Mouse (Mus musculus) C2C12 (cell line): ENCODE data around the gene Tcp10a.
"Not testable (repeated sequence)": the region's sequence is repeated elsewhere in the genome, so short reads cannot be mapped to it uniquely, and the experiment has no call there.

Experiments used
- CEBPB ChIP-seq: IDR thresholded peaks from one replicate; pipeline ENCODE4 v1.6.1; 2011; ENCODE audit warnings: low read depth, mild to moderate bottlenecking, control low read depth, moderate library complexity
- CTCF ChIP-seq: IDR thresholded peaks from one replicate; pipeline ENCODE4 v1.5.1; 2011; ENCODE audit not compliant: control insufficient read depth, insufficient read depth, insufficient read length
- MYOD1 ChIP-seq: IDR thresholded peaks from one replicate; pipeline ENCODE4 v1.6.1; 2011; ENCODE audit warnings: low read depth; ENCODE audit not compliant: control insufficient read depth, insufficient read length
- MYOG ChIP-seq: IDR thresholded peaks from one replicate; pipeline ENCODE4 v1.6.1; 2011; ENCODE audit not compliant: control insufficient read depth, insufficient read length; ENCODE audit errors: extremely low read depth
- USF1 ChIP-seq: IDR thresholded peaks from one replicate; pipeline ENCODE4 v1.6.1; 2011; ENCODE audit warnings: low read depth, mild to moderate bottlenecking, control low read depth, moderate library complexity

DNA sequence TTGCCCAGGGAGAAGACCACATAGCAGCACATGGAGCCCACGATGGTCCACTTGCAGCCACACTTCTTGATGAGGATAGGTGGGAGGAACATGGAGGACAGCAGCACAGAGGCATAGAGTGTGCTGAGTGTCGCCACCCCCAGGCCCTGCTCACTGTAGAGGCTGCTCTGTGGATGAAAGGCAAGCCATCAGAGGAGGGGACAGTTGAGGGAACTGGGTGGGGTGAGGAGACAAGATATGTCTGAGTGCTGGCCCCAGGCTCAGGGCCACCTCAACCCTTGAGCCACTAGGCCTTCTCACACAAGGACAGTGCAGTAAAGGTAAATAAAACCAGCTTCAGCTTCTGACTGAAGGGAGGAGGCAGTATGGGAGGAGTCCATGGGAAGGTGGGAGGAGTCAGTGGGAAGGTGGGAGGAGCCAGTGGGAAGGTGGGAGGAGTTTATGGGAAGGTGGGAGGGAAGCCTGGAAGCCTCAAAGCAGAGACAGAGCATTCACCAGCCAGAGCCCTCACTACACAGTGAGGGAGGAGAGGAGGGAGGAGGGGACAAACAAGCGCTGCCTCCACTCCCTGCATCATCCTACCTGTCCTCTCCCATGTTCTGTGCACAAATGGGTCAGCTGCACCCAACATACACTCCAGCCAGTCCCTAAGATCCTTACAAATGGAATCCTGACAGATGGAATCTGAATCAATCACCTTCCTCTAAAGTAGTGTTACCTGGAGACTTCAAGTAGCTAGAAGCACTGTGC, 52.7 kb downstream of the Tcp10a start:
- not testable (repeated sequence) for TF ChIP-seq CTCF, CEBPB, USF1, MYOD1, MYOG
